Mouse (Mus musculus): ENCODE results near the gene Cd276. TPM values are rescaled to one million over a fixed set of nuclear protein-coding genes. Genes with fewer than 3 reads are reported as not detected.

The Cd276 gene
- polyA plus RNA-seq, 1 experiment from 2014 or later = 55.0 TPM

GRCm38 (mm10) chr9:58539886-58540285 lies 15.4 kb downstream of the Cd276 start:
- ATAC-seq (ENCODE audit: insufficient read depth) (no peak), DNase-seq (peak; percentile 83)
- no peak overlapping the region for H3K4me2 ChIP-seq
- no peak overlapping the region for H3K9ac ChIP-seq
- WGBS = 48% methylated on average over 5 of the region's 5 CpGs
- peak; percentile 96 for TF ChIP-seq CTCF (IDR thresholded peaks at IDR 0.05; ENCODE audit: low read depth)
- H3K36me3 ChIP-seq (ENCODE audit: insufficient read depth) = peaks cover 36% of the 10 kb centered on the region
- no peak overlapping the region for H3K27ac ChIP-seq (ENCODE audit: low read depth)
- H3K4me1 ChIP-seq (ENCODE audit: insufficient read depth) = 0 out of 2 replicates have a peak, but pooled peaks cover 5% of the 10 kb centered on the region
- H3K9me3 ChIP-seq (ENCODE audit: low read depth, low read length) = no peaks in the 10 kb centered on the region
- H3K27me3 ChIP-seq (ENCODE audit: insufficient read depth, low read length) = no peaks in the 10 kb centered on the region
- no peak overlapping the region for H3K4me3 ChIP-seq (ENCODE audit: low read depth, low read length)

GRCm38 (mm10) chr9:58537774-58538173 lies 17.5 kb downstream of the Cd276 start:
- TF ChIP-seq CTCF (IDR thresholded peaks at IDR 0.05; ENCODE audit: low read depth) = no peak
- ATAC-seq (ENCODE audit: insufficient read depth) = no peak
- no peak overlapping the region for H3K9ac ChIP-seq
- H3K27me3 ChIP-seq (ENCODE audit: insufficient read depth, low read length) = no peaks in the 10 kb centered on the region
- no peak overlapping the region for H3K4me3 ChIP-seq (ENCODE audit: low read depth, low read length)
- no peaks in the 10 kb centered on the region for H3K9me3 ChIP-seq (ENCODE audit: low read depth, low read length)
- WGBS = 72% methylated on average over 3 of the region's 3 CpGs
- no peak for DNase-seq
- 0 out of 2 replicates have a peak, but pooled peaks cover 5% of the 10 kb centered on the region for H3K4me1 ChIP-seq (ENCODE audit: insufficient read depth)
- no peak overlapping the region for H3K4me2 ChIP-seq
- no peak overlapping the region for H3K27ac ChIP-seq (ENCODE audit: low read depth)
- H3K36me3 ChIP-seq (ENCODE audit: insufficient read depth) = peaks cover 48% of the 10 kb centered on the region

- DNase-seq = peak; percentile 74
- TF ChIP-seq CTCF (IDR thresholded peaks at IDR 0.05; ENCODE audit: low read depth) = peak; percentile 81
These were observed 19.6 kb downstream of the Cd276 start for GRCm38 (mm10) chr9:58535447-58536134.

GRCm38 (mm10) chr9:58534766-58535165 lies 20.5 kb downstream of the Cd276 start:
- Histone ChIP-seq H3K27me3 (ENCODE audit: insufficient read depth, low read length) (no peaks in the 10 kb centered on the region), H3K9ac (no peak overlapping the region), H3K4me3 (ENCODE audit: low read depth, low read length) (no peak overlapping the region), H3K9me3 (ENCODE audit: low read depth, low read length) (no peaks in the 10 kb centered on the region), H3K4me1 (ENCODE audit: insufficient read depth) (no peaks in the 10 kb centered on the region), H3K36me3 (ENCODE audit: insufficient read depth) (peaks cover 50% of the 10 kb centered on the region), H3K27ac (ENCODE audit: low read depth) (no peak overlapping the region), H3K4me2 (no peak overlapping the region)
- TF ChIP-seq CTCF (IDR thresholded peaks at IDR 0.05; ENCODE audit: low read depth) = peak; percentile 86
- DNase-seq (peak; percentile 90), ATAC-seq (ENCODE audit: insufficient read depth) (0 out of 2 replicates have a peak, but pooled peaks have one; percentile 55)
- WGBS = 28% methylated on average over 1 of the region's 1 CpGs

More at GRCm38 (mm10) chr9:58535447-58536134, 19.6 kb downstream of the Cd276 start:
- no peak overlapping the region for H3K9ac ChIP-seq
- H3K36me3 ChIP-seq (ENCODE audit: insufficient read depth) = peaks cover 48% of the 10 kb centered on the region
- H3K9me3 ChIP-seq (ENCODE audit: low read depth, low read length) = no peaks in the 10 kb centered on the region
- ATAC-seq (ENCODE audit: insufficient read depth) = peak; percentile 48; the same call in 1 of the 2 replicates
- H3K27me3 ChIP-seq (ENCODE audit: insufficient read depth, low read length) = no peaks in the 10 kb centered on the region
- WGBS = 76% methylated on average over 20 of the region's 20 CpGs
- H3K4me2 ChIP-seq = no peak overlapping the region
- no peak overlapping the region for H3K27ac ChIP-seq (ENCODE audit: low read depth)
- no peaks in the 10 kb centered on the region for H3K4me1 ChIP-seq (ENCODE audit: insufficient read depth)
- H3K4me3 ChIP-seq (ENCODE audit: low read depth, low read length) = no peak overlapping the region

GRCm38 (mm10) chr9:58533322-58533721 lies 21.9 kb downstream of the Cd276 start:
- ATAC-seq (ENCODE audit: insufficient read depth) (no peak), DNase-seq (no peak)
- H3K4me2 ChIP-seq = no peak overlapping the region
- no peak overlapping the region for H3K4me3 ChIP-seq (ENCODE audit: low read depth, low read length)
- no peak for TF ChIP-seq CTCF (IDR thresholded peaks at IDR 0.05; ENCODE audit: low read depth)
- no peak overlapping the region for H3K9ac ChIP-seq
- H3K27me3 ChIP-seq (ENCODE audit: insufficient read depth, low read length) = no peaks in the 10 kb centered on the region
- WGBS = 88% methylated on average over 6 of the region's 6 CpGs
- no peaks in the 10 kb centered on the region for H3K4me1 ChIP-seq (ENCODE audit: insufficient read depth)
- H3K36me3 ChIP-seq (ENCODE audit: insufficient read depth) = peaks cover 44% of the 10 kb centered on the region
- no peaks in the 10 kb centered on the region for H3K9me3 ChIP-seq (ENCODE audit: low read depth, low read length)
- H3K27ac ChIP-seq (ENCODE audit: low read depth) = no peak overlapping the region

GRCm38 (mm10) chr9:58532236-58532635 lies 23.0 kb downstream of the Cd276 start:
- TF ChIP-seq CTCF (IDR thresholded peaks at IDR 0.05; ENCODE audit: low read depth) = no peak
- H3K36me3 ChIP-seq (ENCODE audit: insufficient read depth) = peaks cover 45% of the 10 kb centered on the region
- WGBS = 87% methylated on average over 4 of the region's 4 CpGs
- H3K4me3 ChIP-seq (ENCODE audit: low read depth, low read length) = no peak overlapping the region
- no peaks in the 10 kb centered on the region for H3K9me3 ChIP-seq (ENCODE audit: low read depth, low read length)
- H3K27ac ChIP-seq (ENCODE audit: low read depth) = no peak overlapping the region
- DNase-seq (no peak), ATAC-seq (ENCODE audit: insufficient read depth) (no peak)
- H3K27me3 ChIP-seq (ENCODE audit: insufficient read depth, low read length) = no peaks in the 10 kb centered on the region
- no peak overlapping the region for H3K9ac ChIP-seq
- no peaks in the 10 kb centered on the region for H3K4me1 ChIP-seq (ENCODE audit: insufficient read depth)
- H3K4me2 ChIP-seq = no peak overlapping the region

GRCm38 (mm10) chr9:58530407-58530806 lies 24.8 kb downstream of the Cd276 start:
- Histone ChIP-seq H3K4me3 (ENCODE audit: low read depth, low read length) (no peak overlapping the region), H3K9ac (no peak overlapping the region), H3K4me2 (no peak overlapping the region), H3K4me1 (ENCODE audit: insufficient read depth) (no peaks in the 10 kb centered on the region), H3K27ac (ENCODE audit: low read depth) (no peak overlapping the region), H3K27me3 (ENCODE audit: insufficient read depth, low read length) (no peaks in the 10 kb centered on the region), H3K9me3 (ENCODE audit: low read depth, low read length) (no peaks in the 10 kb centered on the region), H3K36me3 (ENCODE audit: insufficient read depth) (peaks cover 40% of the 10 kb centered on the region)
- ATAC-seq (ENCODE audit: insufficient read depth) = no peak
- TF ChIP-seq CTCF (IDR thresholded peaks at IDR 0.05; ENCODE audit: low read depth) = no peak
- WGBS = 88% methylated on average over 13 of the region's 13 CpGs
- DNase-seq = no peak
